Mouse (Mus musculus): ENCODE measurements around the gene Gbx2. TPM values are rescaled to one million over a fixed set of nuclear protein-coding genes. Genes with fewer than 3 reads are reported as not detected.
A peak's percentile ranks its signal among the peaks of the same experiment; 100 is the strongest.

The Gbx2 gene
- polyA plus RNA-seq, 2 experiments: 0.55 to 0.58 TPM

DNA sequence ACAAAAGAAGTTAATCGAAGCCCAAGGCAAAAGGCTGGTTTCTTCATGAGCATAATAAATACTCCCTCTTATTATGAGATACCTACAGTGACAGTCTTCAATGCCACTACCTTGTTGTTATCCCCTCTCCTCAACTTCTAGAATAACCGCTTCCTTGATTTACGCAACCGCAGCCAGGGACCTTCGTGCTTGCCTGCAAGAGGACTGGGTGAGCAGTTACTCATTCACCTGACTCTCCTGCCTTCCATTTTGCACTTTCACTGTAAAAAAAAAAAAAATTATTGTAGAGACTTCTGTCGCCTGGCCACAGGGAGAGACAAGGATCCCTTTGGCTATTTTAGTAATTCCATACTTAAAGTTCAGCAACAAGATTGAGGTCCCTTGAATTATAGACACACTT is 2.0 kb upstream of the Gbx2 start:
- Histone ChIP-seq H3K4me3 (ENCODE audit: insufficient read depth in 1 of 2, low read depth in 2 of 2, low read length in 2 of 2) (no peak overlapping the region), H3K36me3 (replicated peaks; ENCODE audit: control insufficient read depth, insufficient read depth, low read depth) (no peaks in the 10 kb centered on the region), H3K27me3 (ENCODE audit: control insufficient read depth, insufficient read depth, low read length) (peaks cover 97% of the 10 kb centered on the region), H3K27ac (no peak overlapping the region), H3K9me3 (ENCODE audit: control insufficient read depth, low read length) (no peaks in the 10 kb centered on the region), H3K4me1 (replicated peaks; ENCODE audit: control insufficient read depth in 2 of 2, insufficient read depth in 2 of 2, low read length in 1 of 2) (no peaks in the 10 kb centered on the region), H3K4me2 (ENCODE audit: low read depth) (no peak overlapping the region), H3K9ac (replicated peaks) (no peak overlapping the region)
- no peak for DNase-seq (ENCODE audit: low read depth in 3 of 3, low spot score in 3 of 3)
- TF ChIP-seq CTCF (IDR thresholded peaks at IDR 0.05; ENCODE audit: low read depth) (no peak), EP300 (IDR thresholded peaks at IDR 0.05; ENCODE audit: low read depth) (no peak)
- WGBS (ENCODE audit: insufficient replicate concordance): 44% methylated on average over 6 of the region's 6 CpGs
- no peak for ATAC-seq (ENCODE audit: insufficient read depth)

DNA sequence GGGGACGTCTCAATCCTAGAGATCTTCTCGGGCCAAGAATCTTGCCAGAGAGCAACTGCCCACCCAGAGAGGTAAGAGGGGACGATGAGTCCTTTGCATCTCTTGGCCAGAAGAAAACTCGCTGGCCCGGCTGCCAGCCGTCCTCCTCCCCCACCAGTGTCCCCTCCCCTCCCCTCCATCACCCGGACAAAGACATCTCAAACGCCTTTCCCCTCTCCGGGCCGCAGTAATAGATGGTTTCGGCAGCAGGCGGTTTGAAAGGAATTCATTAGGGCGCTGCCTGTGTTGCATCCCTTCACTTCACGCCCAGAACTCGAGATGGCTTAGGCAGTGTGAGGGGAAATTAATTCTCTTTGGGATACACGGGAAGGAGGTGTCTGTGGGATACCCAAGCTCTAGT is 1.6 kb upstream of the Gbx2 start:
- Histone ChIP-seq H3K4me2 (ENCODE audit: low read depth) (no peak overlapping the region), H3K9me3 (ENCODE audit: control insufficient read depth, low read length) (no peaks in the 10 kb centered on the region), H3K36me3 (replicated peaks; ENCODE audit: control insufficient read depth, insufficient read depth, low read depth) (no peaks in the 10 kb centered on the region), H3K27me3 (ENCODE audit: control insufficient read depth, insufficient read depth, low read length) (peaks cover 97% of the 10 kb centered on the region), H3K9ac (replicated peaks) (no peak overlapping the region), H3K4me1 (replicated peaks; ENCODE audit: control insufficient read depth in 2 of 2, insufficient read depth in 2 of 2, low read length in 1 of 2) (no peaks in the 10 kb centered on the region), H3K27ac (no peak overlapping the region), H3K4me3 (ENCODE audit: insufficient read depth in 1 of 2, low read depth in 2 of 2, low read length in 2 of 2) (no peak overlapping the region)
- 49% methylated on average over 16 of the region's 16 CpGs for WGBS (ENCODE audit: insufficient replicate concordance)
- TF ChIP-seq EP300 (IDR thresholded peaks at IDR 0.05; ENCODE audit: low read depth) (no peak), CTCF (IDR thresholded peaks at IDR 0.05; ENCODE audit: low read depth) (no peak)
- DNase-seq (ENCODE audit: low read depth in 3 of 3, low spot score in 3 of 3) (no peak), ATAC-seq (ENCODE audit: insufficient read depth) (no peak)

GRCm38 (mm10) chr1:89932021-89932423 is 1.0 kb upstream of the Gbx2 start:
- H3K9ac ChIP-seq (replicated peaks): no peak overlapping the region
- H3K9me3 ChIP-seq (ENCODE audit: control insufficient read depth, low read length): no peaks in the 10 kb centered on the region
- DNase-seq (ENCODE audit: low read depth in 3 of 3, low spot score in 3 of 3): no peak
- WGBS (ENCODE audit: insufficient replicate concordance): 29% methylated on average over 19 of the region's 19 CpGs
- no peak overlapping the region for H3K4me2 ChIP-seq (ENCODE audit: low read depth)
- ATAC-seq (ENCODE audit: insufficient read depth): no peak
- H3K4me3 ChIP-seq (ENCODE audit: insufficient read depth in 1 of 2, low read depth in 2 of 2, low read length in 2 of 2): no peak overlapping the region
- no peak overlapping the region for H3K27ac ChIP-seq
- TF ChIP-seq EP300 (IDR thresholded peaks at IDR 0.05; ENCODE audit: low read depth): no peak
- no peak for TF ChIP-seq CTCF (IDR thresholded peaks at IDR 0.05; ENCODE audit: low read depth)
- no peaks in the 10 kb centered on the region for H3K36me3 ChIP-seq (replicated peaks; ENCODE audit: control insufficient read depth, insufficient read depth, low read depth)
- H3K27me3 ChIP-seq (ENCODE audit: control insufficient read depth, insufficient read depth, low read length): peaks cover 100% of the 10 kb centered on the region
- no peaks in the 10 kb centered on the region for H3K4me1 ChIP-seq (replicated peaks; ENCODE audit: control insufficient read depth in 2 of 2, insufficient read depth in 2 of 2, low read length in 1 of 2)

DNA sequence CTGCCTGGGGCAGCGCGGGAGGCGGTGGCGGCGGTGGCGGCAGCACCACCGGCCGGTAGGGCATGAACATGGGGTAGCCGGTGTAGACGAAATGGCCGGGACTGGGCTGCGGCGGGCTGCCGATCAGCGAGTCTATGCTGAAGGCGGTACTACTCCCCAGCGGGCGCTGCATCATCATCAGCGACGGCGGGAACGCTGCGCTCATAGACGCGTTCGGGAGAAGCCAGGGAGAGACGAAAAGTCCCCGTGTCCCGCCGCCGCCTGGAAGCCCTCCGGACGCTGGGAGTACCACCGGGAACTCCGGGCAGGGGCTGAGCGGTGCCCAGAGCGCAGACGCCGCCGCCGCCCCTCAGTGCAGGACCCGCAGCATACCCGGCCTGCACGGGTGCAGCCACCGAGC is 428 bp downstream of the Gbx2 start:
- H3K27me3 ChIP-seq (ENCODE audit: control insufficient read depth, insufficient read depth, low read length): peaks cover 96% of the 10 kb centered on the region
- ATAC-seq (ENCODE audit: insufficient read depth) (no peak), DNase-seq (ENCODE audit: low read depth in 3 of 3, low spot score in 3 of 3) (no peak)
- H3K4me1 ChIP-seq (replicated peaks; ENCODE audit: control insufficient read depth in 2 of 2, insufficient read depth in 2 of 2, low read length in 1 of 2): no peaks in the 10 kb centered on the region
- under 1% methylated on average over 45 of the region's 45 CpGs for WGBS (ENCODE audit: insufficient replicate concordance)
- H3K4me3 ChIP-seq (ENCODE audit: insufficient read depth in 1 of 2, low read depth in 2 of 2, low read length in 2 of 2): peak overlapping the region; percentile 6 to 45; a peak in 3 of 4 replicates
- H3K9me3 ChIP-seq (ENCODE audit: control insufficient read depth, low read length): no peaks in the 10 kb centered on the region
- no peak overlapping the region for H3K27ac ChIP-seq
- H3K4me2 ChIP-seq (ENCODE audit: low read depth): peak overlapping the region; percentile 47
- no peak overlapping the region for H3K9ac ChIP-seq (replicated peaks)
- TF ChIP-seq CTCF (IDR thresholded peaks at IDR 0.05; ENCODE audit: low read depth): no peak
- TF ChIP-seq EP300 (IDR thresholded peaks at IDR 0.05; ENCODE audit: low read depth): no peak
- no peaks in the 10 kb centered on the region for H3K36me3 ChIP-seq (replicated peaks; ENCODE audit: control insufficient read depth, insufficient read depth, low read depth)

GRCm38 (mm10) chr1:89929721-89930505 is 1.1 kb downstream of the Gbx2 start:
- H3K4me2 ChIP-seq (ENCODE audit: low read depth): peak overlapping the region; percentile 47
- no peak for TF ChIP-seq CTCF (IDR thresholded peaks at IDR 0.05; ENCODE audit: low read depth)
- no peak for TF ChIP-seq EP300 (IDR thresholded peaks at IDR 0.05; ENCODE audit: low read depth)
- DNase-seq (ENCODE audit: low read depth in 3 of 3, low spot score in 3 of 3) (no peak), ATAC-seq (ENCODE audit: insufficient read depth) (no peak)
- no peaks in the 10 kb centered on the region for H3K36me3 ChIP-seq (replicated peaks; ENCODE audit: control insufficient read depth, insufficient read depth, low read depth)
- no peak overlapping the region for H3K9ac ChIP-seq (replicated peaks)
- peaks cover 92% of the 10 kb centered on the region for H3K27me3 ChIP-seq (ENCODE audit: control insufficient read depth, insufficient read depth, low read length)
- H3K27ac ChIP-seq: no peak overlapping the region
- WGBS (ENCODE audit: insufficient replicate concordance): under 1% methylated on average over 55 of the region's 55 CpGs
- H3K4me1 ChIP-seq (replicated peaks; ENCODE audit: control insufficient read depth in 2 of 2, insufficient read depth in 2 of 2, low read length in 1 of 2): no peaks in the 10 kb centered on the region
- peak overlapping the region; percentile 6 to 45; a peak in 2 of 4 replicates for H3K4me3 ChIP-seq (ENCODE audit: insufficient read depth in 1 of 2, low read depth in 2 of 2, low read length in 2 of 2)
- no peaks in the 10 kb centered on the region for H3K9me3 ChIP-seq (ENCODE audit: control insufficient read depth, low read length)

All from liver, embryonic 14.5 days (tissue).